ENCODE assay signal across 8 mouse cellular contexts in the genomic region with DNA sequence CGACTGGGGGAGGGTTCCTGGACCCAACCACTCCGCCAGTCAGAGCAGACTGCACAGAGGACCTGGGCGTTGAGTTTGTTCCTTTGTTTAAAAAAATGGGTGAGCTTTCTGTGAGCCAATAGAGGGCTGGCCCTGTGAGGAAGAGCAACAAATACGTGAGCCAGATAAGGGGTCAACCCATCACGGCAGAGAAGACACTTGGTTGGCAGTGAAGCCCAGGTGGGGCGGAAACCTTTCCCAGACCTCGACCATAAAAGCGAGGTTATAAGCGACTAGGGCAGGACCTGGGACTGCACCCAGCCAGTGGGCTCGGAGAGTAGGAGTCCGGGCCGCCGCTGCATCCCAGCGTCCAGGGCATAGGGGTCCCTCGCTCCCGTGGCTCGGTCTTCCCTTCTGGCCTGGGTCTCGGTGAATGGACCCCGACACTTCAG. TPM values are rescaled to one million over a fixed set of nuclear protein-coding genes. Genes with fewer than 3 reads are reported as not detected.
DNase-seq lines count a peak whose midpoint lies in the region; ATAC-seq and TF ChIP-seq lines count a peak whose summit lies in the region.

No protein-coding gene starts in this region.

- H3K36me3 ChIP-seq in forebrain, postnatal 0 days (ENCODE audit: insufficient read depth), result peaks cover 17% of the 10 kb centered on the region
- H3K36me3 ChIP-seq in liver, adult 2 months (ENCODE audit: control insufficient read depth, insufficient read depth, low read length), result no peaks in the 10 kb centered on the region; the same call in 1 of the 2 replicates

- TF ChIP-seq CTCF in cerebellum, adult 2 months (IDR thresholded peaks at IDR 0.05; ENCODE audit: borderline replicate concordance, insufficient read depth, low read depth, low read length), result no peak
- TF ChIP-seq CTCF in forebrain, postnatal 0 days (IDR thresholded peaks at IDR 0.05; ENCODE audit: low read depth), result no peak
- 0 out of 2 replicates have a peak, but pooled peaks have one; percentile 5 for TF ChIP-seq CTCF in liver, adult 2 months (IDR thresholded peaks at IDR 0.05; ENCODE audit: low read depth, low read length)

- H3K79me2 ChIP-seq in liver, adult 2 months (ENCODE audit: control insufficient read depth, insufficient read depth, low read length), result no peaks in the 10 kb centered on the region

- peak; percentile 42 for DNase-seq in gastrocnemius, adult 18-20 months (ENCODE audit: low spot score)
- no peak for DNase-seq in gastrocnemius, postnatal 36 days
- DNase-seq in cerebellum, adult 2 months, result peak; percentile 81 to 86
- peak; percentile 85 for DNase-seq in forebrain, postnatal 0 days
- DNase-seq in induced T-regulatory cell, adult 2 months (ENCODE audit: low read depth), result peak; percentile 93
- DNase-seq in liver, adult 2 months (ENCODE audit: extremely low read depth, low read depth, low spot score), result peak; percentile 93
- DNase-seq in spleen, postnatal 4 days (ENCODE audit: low spot score in 2 of 2), result peak; percentile 73 to 84

- peak overlapping the region; percentile 69 for H3K27ac ChIP-seq in cerebellum, adult 2 months (ENCODE audit: insufficient read depth, low read length)
- H3K27ac ChIP-seq in forebrain, postnatal 0 days (ENCODE audit: low read depth, low read length), result peak overlapping the region; percentile 98
- H3K27ac ChIP-seq in liver, adult 2 months (replicated peaks; ENCODE audit: insufficient read depth, low read depth, low read length), result peak overlapping the region; percentile 83

- intact Hi-C loops in gastrocnemius, postnatal 36 days (cut with DNase I), result no loop called here

- peak overlapping the region; percentile 90 for H3K9ac ChIP-seq in forebrain, postnatal 0 days
- H3K9ac ChIP-seq in liver, adult 2 months (ENCODE audit: low read depth, low read length), result peak overlapping the region; percentile 82

- H3K9me3 ChIP-seq in forebrain, postnatal 0 days (ENCODE audit: low read length), result no peaks in the 10 kb centered on the region

- peak overlapping the region; percentile 89 for H3K4me3 ChIP-seq in cerebellum, adult 2 months (replicated peaks; ENCODE audit: insufficient read depth, low read depth, low read length)
- peak overlapping the region; percentile 85 for H3K4me3 ChIP-seq in forebrain, postnatal 0 days (ENCODE audit: low read depth, low read length)
- H3K4me3 ChIP-seq in liver, adult 2 months (ENCODE audit: insufficient read depth, low read depth, low read length), result peak overlapping the region; percentile 79

- H3K27me3 ChIP-seq in cerebellum, adult 2 months (ENCODE audit: control insufficient read depth, insufficient read depth, low read length), result no peaks in the 10 kb centered on the region
- no peaks in the 10 kb centered on the region for H3K27me3 ChIP-seq in forebrain, postnatal 0 days (ENCODE audit: insufficient read depth, low read length)
- no peaks in the 10 kb centered on the region for H3K27me3 ChIP-seq in liver, adult 2 months (ENCODE audit: control insufficient read depth, insufficient read depth, low read length)

- WGBS in cerebellum, adult 2 months, result under 1% methylated on average over 19 of the region's 19 CpGs
- 2% methylated on average over 19 of the region's 19 CpGs for WGBS in forebrain, postnatal 0 days
- WGBS in liver, adult 2 months, result under 1% methylated on average over 19 of the region's 19 CpGs

- peak; percentile 63; the same call in 1 of the 2 replicates for TF ChIP-seq POLR2A in cerebellum, adult 2 months (IDR thresholded peaks at IDR 0.05; ENCODE audit: borderline replicate concordance, insufficient read depth, low read length)
- peak; percentile 90 for TF ChIP-seq POLR2A in liver, adult 2 months (IDR thresholded peaks at IDR 0.05; ENCODE audit: extremely low read depth, insufficient read depth, low read length)

- H3K4me1 ChIP-seq in cerebellum, adult 2 months (ENCODE audit: control insufficient read depth, insufficient read depth, low read length), result no peaks in the 10 kb centered on the region
- peaks cover 9% of the 10 kb centered on the region for H3K4me1 ChIP-seq in forebrain, postnatal 0 days (ENCODE audit: insufficient read depth)
- H3K4me1 ChIP-seq in liver, adult 2 months (ENCODE audit: control insufficient read depth, insufficient read depth, low read length), result peaks cover 1% of the 10 kb centered on the region; the same call in 1 of the 2 replicates

- peak; percentile 42 for ATAC-seq in forebrain, postnatal 0 days
- peak; percentile 74 for ATAC-seq in monocyte, adult 5-6 weeks (replicated peaks; ENCODE audit: insufficient number of reproducible peaks, low FRiP score, low TSS enrichment, poor library complexity, severe bottlenecking)

- H3K4me2 ChIP-seq in forebrain, postnatal 0 days (ENCODE audit: low read depth), result peak overlapping the region; percentile 85

RNA-seq across cellular contexts. Expression of a gene that starts 1.1 kb away (rescaled TPM):
- total RNA-seq in gastrocnemius, adult 18-20 months (2021), result 1 to 10 TPM; 2.1 to 3.4 TPM
- 1 to 10 TPM; 1.6 to 3.0 TPM for total RNA-seq in gastrocnemius, postnatal 36 days (2021)
- 15.1 TPM in 2 replicates for polyA plus RNA-seq in cerebellum, adult 2 months (2012; rRNA removed)
- 36.6 and 52.2 TPM in 2 replicates for total RNA-seq in forebrain, postnatal 0 days (2014; rRNA removed)
- 15.3 and 21.5 TPM in 2 replicates for polyA plus RNA-seq in forebrain, postnatal 0 days (2015; fragmentation: Nextera tagmentation; extraction: Ambion mirVana)
- 2.7 and 4.6 TPM in 2 replicates for total RNA-seq in liver, adult 2 months (2014; rRNA removed)
- polyA plus RNA-seq in liver, adult 2 months (2012; rRNA removed), result 4.3 and 7.5 TPM in 2 replicates
- 3.8 to 7.1 TPM (median 4.3 TPM) in 3 replicates for total RNA-seq in monocyte, adult 5-6 weeks (2017)

RNA-seq across cellular contexts. Expression of a gene that starts 19.5 kb away (rescaled TPM):
- total RNA-seq in gastrocnemius, adult 18-20 months (2021), result 10 to 100 TPM; 28.8 to 29.7 TPM
- total RNA-seq in gastrocnemius, postnatal 36 days (2021), result 10 to 100 TPM; 25.0 to 31.5 TPM
- 64.6 and 67.2 TPM in 2 replicates for polyA plus RNA-seq in cerebellum, adult 2 months (2012; rRNA removed)
- 51.2 and 61.4 TPM in 2 replicates for total RNA-seq in forebrain, postnatal 0 days (2014; rRNA removed)
- polyA plus RNA-seq in forebrain, postnatal 0 days (2015; fragmentation: Nextera tagmentation; extraction: Ambion mirVana), result 41.7 and 49.2 TPM in 2 replicates
- total RNA-seq in liver, adult 2 months (2014; rRNA removed), result 27.9 and 35.1 TPM in 2 replicates
- 62.4 and 89.2 TPM in 2 replicates for polyA plus RNA-seq in liver, adult 2 months (2012; rRNA removed)
- total RNA-seq in monocyte, adult 5-6 weeks (2017), result 10.4 to 21.4 TPM (median 10.8 TPM) in 3 replicates

RNA-seq across cellular contexts. Expression of a gene that starts 20.2 kb away (rescaled TPM):
- 100 to 1,000 TPM; 110 to 114 TPM for total RNA-seq in gastrocnemius, adult 18-20 months (2021)
- total RNA-seq in gastrocnemius, postnatal 36 days (2021), result 10 to 100 TPM; 94.1 to 99.6 TPM
- polyA plus RNA-seq in cerebellum, adult 2 months (2012; rRNA removed), result 174 and 187 TPM in 2 replicates
- total RNA-seq in forebrain, postnatal 0 days (2014; rRNA removed), result 116 and 130 TPM in 2 replicates
- polyA plus RNA-seq in forebrain, postnatal 0 days (2015; fragmentation: Nextera tagmentation; extraction: Ambion mirVana), result 190 and 236 TPM in 2 replicates
- 76.2 and 88.6 TPM in 2 replicates for total RNA-seq in liver, adult 2 months (2014; rRNA removed)
- 167 and 196 TPM in 2 replicates for polyA plus RNA-seq in liver, adult 2 months (2012; rRNA removed)
- 129 to 177 TPM (median 134 TPM) in 3 replicates for total RNA-seq in monocyte, adult 5-6 weeks (2017)

RNA-seq across cellular contexts. Expression of a gene that starts 25.9 kb away (rescaled TPM):
- 1 to 10 TPM; 2.5 to 4.4 TPM for total RNA-seq in gastrocnemius, adult 18-20 months (2021)
- total RNA-seq in gastrocnemius, postnatal 36 days (2021), result 1 to 10 TPM; 4.8 to 7.0 TPM
- 1.7 and 2.6 TPM in 2 replicates for polyA plus RNA-seq in cerebellum, adult 2 months (2012; rRNA removed)
- 10.0 and 11.3 TPM in 2 replicates for total RNA-seq in forebrain, postnatal 0 days (2014; rRNA removed)
- polyA plus RNA-seq in forebrain, postnatal 0 days (2015; fragmentation: Nextera tagmentation; extraction: Ambion mirVana), result 9.6 and 10.0 TPM in 2 replicates
- total RNA-seq in liver, adult 2 months (2014; rRNA removed), result 17.6 and 17.8 TPM in 2 replicates
- 27.8 and 31.5 TPM in 2 replicates for polyA plus RNA-seq in liver, adult 2 months (2012; rRNA removed)
- 15.1 to 25.3 TPM (median 22.0 TPM) in 3 replicates for total RNA-seq in monocyte, adult 5-6 weeks (2017)

RNA-seq across cellular contexts. Expression of a gene that starts 33.9 kb away (rescaled TPM):
- total RNA-seq in gastrocnemius, adult 18-20 months (2021), result 10 to 100 TPM; 36.5 to 36.6 TPM
- 10 to 100 TPM; 27.1 to 30.3 TPM for total RNA-seq in gastrocnemius, postnatal 36 days (2021)
- polyA plus RNA-seq in cerebellum, adult 2 months (2012; rRNA removed), result 34.1 and 34.2 TPM in 2 replicates
- 4.5 and 5.3 TPM in 2 replicates for total RNA-seq in forebrain, postnatal 0 days (2014; rRNA removed)
- 11.7 and 13.2 TPM in 2 replicates for polyA plus RNA-seq in forebrain, postnatal 0 days (2015; fragmentation: Nextera tagmentation; extraction: Ambion mirVana)
- total RNA-seq in liver, adult 2 months (2014; rRNA removed), result 288 and 405 TPM in 2 replicates
- 650 and 735 TPM in 2 replicates for polyA plus RNA-seq in liver, adult 2 months (2012; rRNA removed)
- total RNA-seq in monocyte, adult 5-6 weeks (2017), result 26.4 to 32.2 TPM (median 29.8 TPM) in 3 replicates

Comparison
In these comparisons a context has a peak if more than half of its experiments do, and no peak if none do; other contexts are left out.
1. DNase-seq: peak in gastrocnemius, adult 18-20 months (single experiment), cerebellum, adult 2 months (2 of 2), forebrain, postnatal 0 days (single experiment), induced T-regulatory cell, adult 2 months (single experiment), liver, adult 2 months (single experiment) and spleen, postnatal 4 days (2 of 2); none in gastrocnemius, postnatal 36 days (0 of 2).
2. Peak in every context shown above with its lines, with median percentiles within 50 percentile points of each other: H3K27ac ChIP-seq and H3K4me3 ChIP-seq.